Mouse (Mus musculus): ENCODE data around the gene Tex37. TPM values are rescaled to one million over a fixed set of nuclear protein-coding genes. Genes with fewer than 3 reads are reported as not detected.

The Tex37 gene
- total RNA-seq (2021) (not detected), polyA plus RNA-seq (2012; rRNA removed) (not detected in 2 replicates)
- long read RNA-seq, result 0 reads

GRCm38 (mm10) chr6:70918827-70919226, at the start of gene Tex37:
Gene Tex37, minus strand, starts transcription at chr6:70918927.
- H3K4me3 ChIP-seq, result no peak within 1 kb of the TSS
- intact Hi-C loops (cut with DNase I), result no loop called here
- WGBS, result 81% methylated on average over 3 of the region's 3 CpGs
- H3K79me2 ChIP-seq (replicated peaks; ENCODE audit: control insufficient read depth, insufficient read depth, low read length), result no peaks in the 10 kb centered on the region
- no peak for DNase-seq
- no peaks in the 10 kb centered on the region for H3K4me1 ChIP-seq (ENCODE audit: control insufficient read depth, insufficient read depth, low read length)
- H3K27ac ChIP-seq, result no peak within 1 kb of the TSS
- TF ChIP-seq EP300 (IDR thresholded peaks at IDR 0.05; ENCODE audit: insufficient read depth, low read depth, low read length), result no peak
- TF ChIP-seq CTCF (IDR thresholded peaks at IDR 0.05), result no peak
- no peak for TF ChIP-seq POLR2A (IDR thresholded peaks at IDR 0.05; ENCODE audit: insufficient read depth, low read depth, low read length)
- H3K36me3 ChIP-seq (ENCODE audit: control insufficient read depth, insufficient read depth, low read length), result no peaks in the 10 kb centered on the region
- no peak within 1 kb of the TSS for H3K9ac ChIP-seq (ENCODE audit: low read depth, low read length)
- H3K27me3 ChIP-seq (ENCODE audit: control insufficient read depth, insufficient read depth, low read length), result no peaks in the 10 kb centered on the region

- no peak overlapping the region for H3K27ac ChIP-seq
- DNase-seq, result no peak
- 68% methylated on average over 4 of the region's 4 CpGs for WGBS
These were observed 49.6 kb upstream of the Tex37 start for GRCm38 (mm10) chr6:70968291-70968690.

GRCm38 (mm10) chr6:70967422-70967821, 48.7 kb upstream of the Tex37 start:
- Histone ChIP-seq H3K36me3 (ENCODE audit: control insufficient read depth, insufficient read depth, low read length) (no peaks in the 10 kb centered on the region), H3K4me3 (no peak overlapping the region), H3K4me1 (ENCODE audit: control insufficient read depth, insufficient read depth, low read length) (no peaks in the 10 kb centered on the region; the same call in 1 of the 2 replicates), H3K9ac (ENCODE audit: low read depth, low read length) (no peak overlapping the region), H3K27ac (no peak overlapping the region), H3K27me3 (ENCODE audit: control insufficient read depth, insufficient read depth, low read length) (no peaks in the 10 kb centered on the region; the same call in 1 of the 2 replicates), H3K79me2 (replicated peaks; ENCODE audit: control insufficient read depth, insufficient read depth, low read length) (no peaks in the 10 kb centered on the region)
- WGBS, result 11% methylated on average over 8 of the region's 8 CpGs
- no peak for DNase-seq
- intact Hi-C loops (cut with DNase I), result no loop called here
- TF ChIP-seq CTCF (IDR thresholded peaks at IDR 0.05) (no peak), EP300 (IDR thresholded peaks at IDR 0.05; ENCODE audit: insufficient read depth, low read depth, low read length) (no peak), POLR2A (IDR thresholded peaks at IDR 0.05; ENCODE audit: insufficient read depth, low read depth, low read length) (no peak)

More at GRCm38 (mm10) chr6:70968291-70968690, 49.6 kb upstream of the Tex37 start:
- H3K36me3 ChIP-seq (ENCODE audit: control insufficient read depth, insufficient read depth, low read length), result no peaks in the 10 kb centered on the region
- H3K4me1 ChIP-seq (ENCODE audit: control insufficient read depth, insufficient read depth, low read length), result no peaks in the 10 kb centered on the region; the same call in 1 of the 2 replicates
- no peaks in the 10 kb centered on the region for H3K79me2 ChIP-seq (replicated peaks; ENCODE audit: control insufficient read depth, insufficient read depth, low read length)
- TF ChIP-seq EP300 (IDR thresholded peaks at IDR 0.05; ENCODE audit: insufficient read depth, low read depth, low read length), result no peak
- no peak for TF ChIP-seq POLR2A (IDR thresholded peaks at IDR 0.05; ENCODE audit: insufficient read depth, low read depth, low read length)
- TF ChIP-seq CTCF (IDR thresholded peaks at IDR 0.05), result no peak
- H3K9ac ChIP-seq (ENCODE audit: low read depth, low read length), result no peak overlapping the region
- intact Hi-C loops (cut with DNase I), result no loop called here
- H3K4me3 ChIP-seq, result no peak overlapping the region
- no peaks in the 10 kb centered on the region; the same call in 1 of the 2 replicates for H3K27me3 ChIP-seq (ENCODE audit: control insufficient read depth, insufficient read depth, low read length)

- 36% methylated on average over 7 of the region's 7 CpGs for WGBS
These were observed 47.0 kb upstream of the Tex37 start for GRCm38 (mm10) chr6:70965694-70966093.

GRCm38 (mm10) chr6:70964116-70964830, 45.5 kb upstream of the Tex37 start:
- H3K79me2 ChIP-seq (replicated peaks; ENCODE audit: control insufficient read depth, insufficient read depth, low read length), result no peaks in the 10 kb centered on the region
- 52% methylated on average over 6 of the region's 6 CpGs for WGBS
- intact Hi-C loops (cut with DNase I), result no loop called here
- peaks cover 4% of the 10 kb centered on the region for H3K27me3 ChIP-seq (ENCODE audit: control insufficient read depth, insufficient read depth, low read length)
- H3K27ac ChIP-seq, result no peak overlapping the region
- TF ChIP-seq EP300 (IDR thresholded peaks at IDR 0.05; ENCODE audit: insufficient read depth, low read depth, low read length) (no peak), CTCF (IDR thresholded peaks at IDR 0.05) (no peak), POLR2A (IDR thresholded peaks at IDR 0.05; ENCODE audit: insufficient read depth, low read depth, low read length) (no peak)
- no peaks in the 10 kb centered on the region; the same call in 1 of the 2 replicates for H3K4me1 ChIP-seq (ENCODE audit: control insufficient read depth, insufficient read depth, low read length)
- H3K36me3 ChIP-seq (ENCODE audit: control insufficient read depth, insufficient read depth, low read length), result no peaks in the 10 kb centered on the region
- no peak overlapping the region for H3K9ac ChIP-seq (ENCODE audit: low read depth, low read length)
- no peak for DNase-seq
- no peak overlapping the region for H3K4me3 ChIP-seq

More at GRCm38 (mm10) chr6:70965694-70966093, 47.0 kb upstream of the Tex37 start:
- Histone ChIP-seq H3K9ac (ENCODE audit: low read depth, low read length) (no peak overlapping the region), H3K4me1 (ENCODE audit: control insufficient read depth, insufficient read depth, low read length) (no peaks in the 10 kb centered on the region; the same call in 1 of the 2 replicates), H3K27ac (no peak overlapping the region), H3K27me3 (ENCODE audit: control insufficient read depth, insufficient read depth, low read length) (peaks cover 2% of the 10 kb centered on the region), H3K4me3 (no peak overlapping the region), H3K36me3 (ENCODE audit: control insufficient read depth, insufficient read depth, low read length) (no peaks in the 10 kb centered on the region), H3K79me2 (replicated peaks; ENCODE audit: control insufficient read depth, insufficient read depth, low read length) (no peaks in the 10 kb centered on the region)
- no peak for DNase-seq
- intact Hi-C loops (cut with DNase I), result no loop called here
- TF ChIP-seq EP300 (IDR thresholded peaks at IDR 0.05; ENCODE audit: insufficient read depth, low read depth, low read length) (no peak), POLR2A (IDR thresholded peaks at IDR 0.05; ENCODE audit: insufficient read depth, low read depth, low read length) (no peak), CTCF (IDR thresholded peaks at IDR 0.05) (no peak)

- H3K4me3 ChIP-seq, result no peak overlapping the region
- WGBS, result 22% methylated on average over 7 of the region's 7 CpGs
- intact Hi-C loops (cut with DNase I), result no loop called here
These were observed 38.7 kb upstream of the Tex37 start for GRCm38 (mm10) chr6:70957341-70957940.

More at GRCm38 (mm10) chr6:70957341-70957940, 38.7 kb upstream of the Tex37 start:
- H3K36me3 ChIP-seq (ENCODE audit: control insufficient read depth, insufficient read depth, low read length), result no peaks in the 10 kb centered on the region
- no peak for TF ChIP-seq POLR2A (IDR thresholded peaks at IDR 0.05; ENCODE audit: insufficient read depth, low read depth, low read length)
- no peak for TF ChIP-seq EP300 (IDR thresholded peaks at IDR 0.05; ENCODE audit: insufficient read depth, low read depth, low read length)
- no peak for TF ChIP-seq CTCF (IDR thresholded peaks at IDR 0.05)
- H3K27me3 ChIP-seq (ENCODE audit: control insufficient read depth, insufficient read depth, low read length), result peaks cover 23% of the 10 kb centered on the region
- no peak overlapping the region for H3K27ac ChIP-seq
- no peaks in the 10 kb centered on the region for H3K4me1 ChIP-seq (ENCODE audit: control insufficient read depth, insufficient read depth, low read length)
- no peaks in the 10 kb centered on the region for H3K79me2 ChIP-seq (replicated peaks; ENCODE audit: control insufficient read depth, insufficient read depth, low read length)
- H3K9ac ChIP-seq (ENCODE audit: low read depth, low read length), result no peak overlapping the region
- DNase-seq, result no peak
